Mouse (Mus musculus): ENCODE results near the gene Rnf17.

Rnf17 gene

GRCm38 (mm10) chr14:56512084-56512483 lies 109.7 kb downstream of the Rnf17 start:
- CTCF ChIA-PET, result no interaction called here

DNA sequence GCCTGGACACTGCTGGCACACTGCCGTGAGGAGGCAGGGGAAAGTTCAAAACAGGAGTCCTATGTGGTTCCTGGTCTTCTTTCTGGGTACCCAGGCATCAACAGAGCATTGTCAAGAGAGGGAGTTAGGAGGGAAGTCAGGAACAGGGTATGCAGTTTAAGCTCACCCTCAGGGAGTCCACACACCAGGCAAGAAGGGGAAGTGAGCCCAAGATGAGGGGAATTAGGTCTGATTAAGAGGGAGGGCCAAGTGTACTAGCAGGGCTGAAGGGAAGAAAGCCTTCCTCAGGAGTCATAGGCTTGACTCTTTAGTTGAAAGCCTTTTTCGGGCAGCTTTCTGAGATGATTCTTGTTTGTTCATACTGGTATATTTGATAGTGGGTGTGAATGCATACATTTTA lies 112.4 kb downstream of the Rnf17 start:
- CTCF ChIA-PET, result interaction anchor here (0.5 kb wide), 1 partner anchor 944 kb away, joined by 3 read pairs; no protein-coding TSS in a partner anchor

DNA sequence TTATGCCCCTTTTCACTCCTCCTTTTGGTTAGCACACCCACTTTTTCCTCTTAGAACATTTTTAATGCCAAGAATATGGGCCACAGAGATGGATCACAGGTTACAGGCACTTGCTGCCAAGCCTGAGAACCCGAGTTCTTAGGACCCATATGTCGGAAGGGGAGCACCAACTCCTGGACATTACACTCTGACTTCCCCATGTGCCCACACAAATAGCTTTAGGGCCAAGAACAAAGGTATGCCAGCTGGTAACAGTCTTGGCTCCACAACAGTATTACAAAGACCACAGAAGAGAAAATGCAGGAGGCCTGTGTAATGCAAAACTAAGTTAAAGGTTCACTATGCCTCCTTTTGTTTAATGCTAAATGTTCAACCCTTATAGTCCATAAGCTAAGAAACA lies 128.4 kb downstream of the Rnf17 start:
- CTCF ChIA-PET, result no interaction called here

GRCm38 (mm10) chr14:56544946-56545345 lies 142.6 kb downstream of the Rnf17 start:
- CTCF ChIA-PET, result no interaction called here

GRCm38 (mm10) chr14:56545491-56545890 lies 143.1 kb downstream of the Rnf17 start:
- CTCF ChIA-PET, result no interaction called here

GRCm38 (mm10) chr14:56550960-56551359 lies 148.6 kb downstream of the Rnf17 start:
- CTCF ChIA-PET, result no interaction called here

GRCm38 (mm10) chr14:56552924-56553323 lies 150.5 kb downstream of the Rnf17 start:
- CTCF ChIA-PET, result no interaction called here

DNA sequence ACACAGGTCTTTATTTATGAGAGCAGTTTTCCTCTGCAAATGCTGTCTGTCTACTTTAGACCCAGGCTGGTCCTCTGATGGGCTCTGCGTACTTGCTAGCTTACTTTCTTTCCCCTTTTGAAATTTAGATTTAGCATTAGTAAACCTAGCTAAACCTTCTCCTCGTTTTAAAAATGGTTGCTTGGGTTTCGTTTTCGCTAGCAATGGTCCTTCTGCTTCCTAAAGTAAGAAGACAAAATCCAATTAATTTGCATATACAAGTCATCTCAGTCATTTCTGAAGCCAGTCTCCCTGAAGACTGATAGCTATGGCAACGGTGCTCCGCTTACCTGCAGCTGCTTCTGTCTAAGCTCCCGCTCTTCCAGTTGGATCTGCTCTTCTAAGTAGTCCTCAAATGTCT lies 150.9 kb downstream of the Rnf17 start:
- CTCF ChIA-PET, result no interaction called here

GRCm38 (mm10) chr14:56554716-56555115 lies 152.3 kb downstream of the Rnf17 start:
- CTCF ChIA-PET, result no interaction called here

- CTCF ChIA-PET, result interaction anchor here (0.6 kb wide), 1 partner anchor 18 kb away, joined by 3 read pairs; no protein-coding TSS in a partner anchor
Measured at GRCm38 (mm10) chr14:56559134-56559533, 156.8 kb downstream of the Rnf17 start.

GRCm38 (mm10) chr14:56567476-56567875 lies 165.1 kb downstream of the Rnf17 start:
- CTCF ChIA-PET, result no interaction called here

DNA sequence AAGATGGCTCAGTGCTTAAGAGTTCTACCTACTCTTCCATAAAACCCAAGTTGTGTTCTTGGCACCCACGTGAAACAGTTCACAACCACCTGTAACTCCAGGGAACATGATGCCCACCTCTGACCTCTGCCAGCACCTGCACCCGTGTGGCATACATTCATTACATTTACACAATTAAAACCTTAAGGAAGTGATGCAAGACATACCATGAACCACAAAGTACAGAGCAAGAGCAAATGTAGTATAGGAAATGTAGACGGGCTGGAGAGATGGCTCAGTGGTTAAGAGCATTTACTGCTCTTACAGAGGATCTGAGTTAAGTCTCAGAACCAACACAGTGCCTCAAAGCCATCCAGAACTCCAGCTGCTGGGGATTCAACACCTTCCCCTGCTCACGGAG lies 166.7 kb downstream of the Rnf17 start:
- CTCF ChIA-PET, result interaction anchor here (0.5 kb wide), 1 partner anchor 255 kb away, joined by 7 read pairs; no protein-coding TSS in a partner anchor

- CTCF ChIA-PET, result interaction anchor here (0.6 kb wide), 1 partner anchor 53 kb away, joined by 3 read pairs; no protein-coding TSS in a partner anchor
Measured at GRCm38 (mm10) chr14:56571310-56572093, 169.1 kb downstream of the Rnf17 start.

DNA sequence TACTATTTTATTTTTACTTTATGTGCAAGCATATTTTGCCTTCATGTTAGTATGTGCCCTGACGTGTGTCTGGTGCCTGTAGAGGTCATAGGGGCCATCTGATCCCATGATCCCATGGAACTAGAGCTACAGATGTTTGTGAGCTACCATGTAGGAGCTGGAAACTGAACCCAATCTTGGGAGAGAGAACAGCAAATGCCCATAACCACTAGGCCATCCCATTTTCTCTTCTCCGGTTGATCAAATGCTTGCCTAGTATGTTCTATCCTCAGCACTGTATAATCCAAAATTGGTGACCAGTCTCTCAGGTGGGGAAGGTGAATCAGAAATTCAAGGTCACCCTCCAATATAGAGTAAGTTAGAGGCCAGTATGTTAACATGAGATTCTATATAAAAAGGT lies 170.2 kb downstream of the Rnf17 start:
- CTCF ChIA-PET, result no interaction called here

Measured in spleen, embryonic (tissue).